Mouse (Mus musculus) forebrain, embryonic 11.5 days (tissue): ENCODE measurements around the gene Apip. TPM values are rescaled to one million over a fixed set of nuclear protein-coding genes. Genes with fewer than 3 reads are reported as not detected.

Experiments used
- ATAC-seq: fragments of 200-750 bp; cut with Nextera tagmentation; replicated peaks from 2 replicates; pipeline ENCODE4 v1.8.0; 2017; ENCODE audit warnings: moderate TSS enrichment; ENCODE audit not compliant: low FRiP score
- DNase-seq: peaks from one replicate; pipeline ENCODE4 v3.0.0-alpha.2; 2017; ENCODE audit warnings: low spot score
- H3K27ac ChIP-seq: fragments of 300-500 bp; sonication (generic); 2 replicates; pipeline ENCODE4 v1.5.1; 2014; ENCODE audit warnings: low read depth, low read length
- H3K27me3 ChIP-seq: fragments of 300-500 bp; sonication (generic); 2 replicates; pipeline ENCODE4 v1.6.1; 2014; ENCODE audit warnings: mild to moderate bottlenecking, low read length, mixed read lengths; ENCODE audit not compliant: control insufficient read depth, insufficient read depth
- H3K36me3 ChIP-seq: fragments of 300-500 bp; sonication (generic); 2 replicates; pipeline ENCODE4 v1.6.1; 2014; ENCODE audit warnings: mild to moderate bottlenecking, low read length, moderate library complexity, mixed read lengths; ENCODE audit not compliant: control insufficient read depth, insufficient read depth
- H3K4me1 ChIP-seq: fragments of 300-500 bp; sonication (generic); replicated peaks from 2 replicates; pipeline ENCODE4 v1.6.1; 2014; ENCODE audit warnings: low read length, mixed read lengths; ENCODE audit not compliant: control insufficient read depth, insufficient read depth
- H3K4me2 ChIP-seq: fragments of 300-500 bp; sonication (generic); 2 replicates; pipeline ENCODE4 v1.6.1; 2014; ENCODE audit warnings: low read depth, mild to moderate bottlenecking, low read length, moderate library complexity, mixed read lengths; ENCODE audit not compliant: severe bottlenecking
- H3K4me3 ChIP-seq: fragments of 300-500 bp; sonication (generic); 2 replicates; pipeline ENCODE4 v1.5.1; 2014; ENCODE audit warnings: low read depth, low read length
- H3K9ac ChIP-seq: fragments of 300-500 bp; sonication (generic); 2 replicates; pipeline ENCODE4 v1.6.1; 2014; ENCODE audit warnings: low read length
- H3K9me3 ChIP-seq: fragments of 300-500 bp; sonication (generic); 2 replicates; pipeline ENCODE4 v1.6.1; 2016; ENCODE audit warnings: low read length, mixed read lengths; ENCODE audit not compliant: control insufficient read depth
- WGBS: fragments of 180-500 bp; shearing (Covaris S2); extraction: QIAGEN DNeasy Blood & Tissue Kit; methylation state at CpG from one replicate; pipeline ENCODE4 v1.1.7; 2014; 5-methylcytosine and 5-hydroxymethylcytosine counted together
- polyA plus RNA-seq: library from polyadenylated mRNA; unstranded; fragments of >200 nt; fragmentation: Nextera tagmentation; extraction: Ambion mirVana; gene quantifications from 2 replicates; pipeline ENCODE4 v1.2.1, GENCODE M21; 2014

Apip gene
- polyA plus RNA-seq, 1 experiment from 2014 or later, result 55.7 TPM

DNA sequence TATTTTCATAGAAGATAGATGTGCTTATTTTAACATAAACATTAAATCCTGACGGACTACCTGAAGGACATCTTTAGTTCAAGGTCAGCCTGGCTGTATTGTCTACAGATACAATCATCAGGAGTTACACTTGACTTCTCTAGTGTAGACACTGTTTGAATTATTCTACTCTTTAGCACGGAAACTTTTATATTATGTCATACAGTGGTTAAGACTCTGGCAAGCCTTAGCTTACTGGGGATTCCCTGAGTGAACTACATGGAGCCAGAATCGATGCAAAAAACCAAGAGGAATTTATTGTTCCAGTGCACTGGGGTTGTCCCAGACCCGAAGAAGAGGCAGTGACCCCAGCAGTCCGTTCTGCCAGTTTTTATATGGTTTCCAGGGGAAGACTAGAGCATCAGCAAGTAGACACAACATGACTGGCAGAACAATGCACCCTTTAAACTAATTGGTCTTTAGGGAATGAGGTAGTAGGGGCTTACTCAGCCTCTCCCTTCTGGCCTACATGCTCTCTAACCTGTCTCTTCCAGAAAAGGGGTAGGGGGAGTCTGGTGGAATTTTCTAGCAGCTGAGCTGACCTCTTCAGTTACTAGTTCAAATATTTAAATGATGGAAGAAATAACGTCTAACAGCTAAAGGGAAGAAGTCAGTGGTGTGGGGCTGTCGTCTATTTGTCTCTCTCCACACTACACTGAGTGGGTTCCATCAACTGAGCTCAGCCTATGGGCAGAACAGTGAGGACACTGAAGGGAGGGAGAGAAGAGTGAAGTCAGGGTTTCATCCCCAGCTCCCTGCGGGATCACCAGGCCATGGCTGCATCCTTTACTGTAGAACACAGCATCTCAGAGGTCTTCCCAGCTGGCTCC, 6.6 kb upstream of the Apip start:
- H3K9ac ChIP-seq, result no peak overlapping the region
- no peaks in the 10 kb centered on the region for H3K36me3 ChIP-seq
- H3K27ac ChIP-seq, result no peak overlapping the region
- DNase-seq (no peak), ATAC-seq (no peak)
- H3K4me1 ChIP-seq, result no peaks in the 10 kb centered on the region; the same call in 1 of the 2 replicates
- H3K4me2 ChIP-seq, result no peak overlapping the region
- 89% methylated on average over 8 of the region's 8 CpGs for WGBS
- H3K27me3 ChIP-seq, result no peaks in the 10 kb centered on the region
- H3K9me3 ChIP-seq, result no peaks in the 10 kb centered on the region
- no peak overlapping the region for H3K4me3 ChIP-seq

GRCm38 (mm10) chr2:103067552-103068207, 5.8 kb upstream of the Apip start:
- no peak overlapping the region for H3K4me3 ChIP-seq
- DNase-seq (no peak), ATAC-seq (no peak)
- H3K4me2 ChIP-seq, result no peak overlapping the region
- H3K36me3 ChIP-seq, result no peaks in the 10 kb centered on the region
- H3K9me3 ChIP-seq, result no peaks in the 10 kb centered on the region
- H3K27me3 ChIP-seq, result no peaks in the 10 kb centered on the region
- H3K27ac ChIP-seq, result no peak overlapping the region
- no peaks in the 10 kb centered on the region; the same call in 1 of the 2 replicates for H3K4me1 ChIP-seq
- H3K9ac ChIP-seq, result no peak overlapping the region
- WGBS, result 94% methylated on average over 2 of the region's 2 CpGs

DNA sequence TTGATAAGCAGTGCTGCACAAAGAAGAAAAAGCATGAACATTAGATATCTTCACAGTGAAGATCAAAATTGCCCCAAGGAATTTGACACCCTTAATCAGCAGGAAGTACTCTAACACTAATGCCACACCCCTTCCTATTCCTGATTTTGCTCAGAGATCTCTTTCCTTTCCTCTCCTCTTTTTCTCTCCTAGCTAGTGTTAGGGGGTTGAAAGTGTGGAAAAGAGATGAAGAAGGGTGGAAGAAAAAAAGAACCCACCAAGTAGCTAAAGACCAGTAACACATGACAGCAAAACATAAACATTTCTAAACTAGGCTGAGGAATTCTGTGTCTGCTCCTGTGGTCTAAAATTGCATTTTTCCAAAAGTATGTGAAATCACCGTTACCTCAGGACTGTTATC, 4.9 kb upstream of the Apip start:
- Histone ChIP-seq H3K36me3 (no peaks in the 10 kb centered on the region), H3K4me3 (no peak overlapping the region), H3K4me1 (no peaks in the 10 kb centered on the region), H3K9me3 (no peaks in the 10 kb centered on the region), H3K27me3 (no peaks in the 10 kb centered on the region), H3K9ac (no peak overlapping the region), H3K4me2 (no peak overlapping the region), H3K27ac (no peak overlapping the region)
- no peak for DNase-seq
- no peak for ATAC-seq
- 95% methylated on average over 1 of the region's 1 CpGs for WGBS

- H3K9me3 ChIP-seq, result no peaks in the 10 kb centered on the region
- 94% methylated on average over 5 of the region's 5 CpGs for WGBS
- H3K9ac ChIP-seq, result no peak overlapping the region
- H3K4me3 ChIP-seq, result no peak overlapping the region
- no peak for ATAC-seq
- H3K27me3 ChIP-seq, result no peaks in the 10 kb centered on the region
- H3K36me3 ChIP-seq, result no peaks in the 10 kb centered on the region
- H3K27ac ChIP-seq, result no peak overlapping the region
- DNase-seq, result no peak
- no peaks in the 10 kb centered on the region for H3K4me1 ChIP-seq
- no peak overlapping the region for H3K4me2 ChIP-seq
Measured at GRCm38 (mm10) chr2:103069752-103070405, 3.6 kb upstream of the Apip start.

DNA sequence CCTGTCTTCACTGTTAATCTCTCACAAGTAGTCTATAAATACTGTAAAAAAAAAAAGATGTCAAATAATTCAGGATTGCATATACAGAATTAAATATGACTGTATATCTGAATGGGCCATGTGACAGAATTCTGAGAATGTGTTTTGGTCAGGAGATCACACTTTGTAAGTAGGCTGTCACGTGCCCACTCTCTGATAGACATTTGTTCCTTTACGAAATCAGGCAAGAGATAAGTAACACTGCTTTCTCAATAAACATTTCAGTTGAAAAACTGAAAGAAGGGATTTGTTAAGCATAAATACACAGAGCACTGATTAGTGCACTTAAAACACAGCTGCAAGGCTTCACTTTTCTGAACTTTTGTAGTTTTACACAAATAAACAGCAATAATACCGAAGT, 2.9 kb upstream of the Apip start:
- H3K27ac ChIP-seq, result no peak overlapping the region

GRCm38 (mm10) chr2:103081117-103081516, 7.6 kb downstream of the Apip start:
- Histone ChIP-seq H3K27ac (no peak overlapping the region), H3K36me3 (no peaks in the 10 kb centered on the region), H3K9ac (no peak overlapping the region), H3K4me1 (no peaks in the 10 kb centered on the region), H3K4me2 (no peak overlapping the region), H3K9me3 (no peaks in the 10 kb centered on the region), H3K4me3 (no peak overlapping the region), H3K27me3 (no peaks in the 10 kb centered on the region)
- DNase-seq, result no peak
- 70% methylated on average over 6 of the region's 6 CpGs for WGBS
- no peak for ATAC-seq

More for the DNA sequence above, 2.9 kb upstream of the Apip start:
- Histone ChIP-seq H3K36me3 (no peaks in the 10 kb centered on the region), H3K4me1 (no peaks in the 10 kb centered on the region), H3K4me3 (no peak overlapping the region), H3K4me2 (no peak overlapping the region), H3K27me3 (no peaks in the 10 kb centered on the region), H3K9me3 (no peaks in the 10 kb centered on the region), H3K9ac (no peak overlapping the region)
- WGBS, result 81% methylated on average over 3 of the region's 3 CpGs
- DNase-seq (no peak), ATAC-seq (no peak)

GRCm38 (mm10) chr2:103081706-103082105, 8.2 kb downstream of the Apip start:
- Histone ChIP-seq H3K27ac (no peak overlapping the region), H3K9me3 (no peaks in the 10 kb centered on the region), H3K4me1 (no peaks in the 10 kb centered on the region), H3K4me2 (no peak overlapping the region), H3K27me3 (no peaks in the 10 kb centered on the region), H3K9ac (no peak overlapping the region), H3K4me3 (no peak overlapping the region), H3K36me3 (no peaks in the 10 kb centered on the region)
- ATAC-seq (no peak), DNase-seq (no peak)
- WGBS, result 86% methylated on average over 5 of the region's 5 CpGs

GRCm38 (mm10) chr2:103082853-103083252, 9.4 kb downstream of the Apip start:
- no peaks in the 10 kb centered on the region for H3K4me1 ChIP-seq
- H3K36me3 ChIP-seq, result no peaks in the 10 kb centered on the region
- H3K27ac ChIP-seq, result no peak overlapping the region
- DNase-seq (no peak), ATAC-seq (no peak)
- H3K27me3 ChIP-seq, result no peaks in the 10 kb centered on the region
- H3K4me3 ChIP-seq, result no peak overlapping the region
- no peak overlapping the region for H3K4me2 ChIP-seq
- H3K9me3 ChIP-seq, result no peaks in the 10 kb centered on the region
- no peak overlapping the region for H3K9ac ChIP-seq
- 84% methylated on average over 7 of the region's 7 CpGs for WGBS
